Mouse (Mus musculus): ENCODE results near the gene Wwox. TPM values are rescaled to one million over a fixed set of nuclear protein-coding genes. Genes with fewer than 3 reads are reported as not detected.

The Wwox gene
- polyA plus RNA-seq, 1 experiment from 2014 or later, result 20.0 TPM

DNA sequence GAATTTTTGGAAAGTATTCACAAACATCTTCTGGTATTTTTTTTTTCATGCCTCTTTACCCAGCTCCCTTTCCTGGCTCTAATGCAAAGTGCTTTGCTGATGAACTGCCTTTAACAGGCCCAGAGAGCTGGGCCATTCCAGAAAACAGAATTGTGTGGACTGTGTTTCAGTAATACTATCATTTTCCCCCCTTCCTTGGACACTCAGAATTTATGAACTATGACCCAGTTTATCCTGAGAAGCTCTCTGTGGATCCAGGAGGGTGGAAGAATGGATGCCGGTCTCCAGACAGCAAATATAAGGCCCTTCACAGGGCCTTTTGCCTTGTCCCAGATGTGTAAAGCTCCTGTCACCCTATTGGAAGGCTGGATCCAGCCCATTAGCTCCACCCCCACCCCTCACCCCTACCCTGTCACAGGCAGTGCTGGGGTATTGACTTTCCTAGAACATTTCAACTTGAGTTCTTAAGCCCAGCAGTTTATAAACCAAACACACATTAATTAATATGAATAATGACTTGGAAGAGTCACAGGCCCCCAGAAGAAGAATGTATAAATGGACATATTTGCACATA lies 332.9 kb downstream of the Wwox start:
- Histone ChIP-seq H3K27me3 (no peaks in the 10 kb centered on the region), H3K4me3 (no peak overlapping the region), H3K4me2 (no peak overlapping the region), H3K9ac (no peak overlapping the region), H3K4me1 (peaks cover 42% of the 10 kb centered on the region), H3K9me3 (no peaks in the 10 kb centered on the region), H3K36me3 (no peaks in the 10 kb centered on the region), H3K27ac (peak overlapping the region; percentile 93)
- peak; percentile 54 for ATAC-seq (ENCODE audit: borderline replicate concordance, extremely low read depth, low FRiP score, low TSS enrichment)
- WGBS, result 36% methylated on average over 1 of the region's 1 CpGs

DNA sequence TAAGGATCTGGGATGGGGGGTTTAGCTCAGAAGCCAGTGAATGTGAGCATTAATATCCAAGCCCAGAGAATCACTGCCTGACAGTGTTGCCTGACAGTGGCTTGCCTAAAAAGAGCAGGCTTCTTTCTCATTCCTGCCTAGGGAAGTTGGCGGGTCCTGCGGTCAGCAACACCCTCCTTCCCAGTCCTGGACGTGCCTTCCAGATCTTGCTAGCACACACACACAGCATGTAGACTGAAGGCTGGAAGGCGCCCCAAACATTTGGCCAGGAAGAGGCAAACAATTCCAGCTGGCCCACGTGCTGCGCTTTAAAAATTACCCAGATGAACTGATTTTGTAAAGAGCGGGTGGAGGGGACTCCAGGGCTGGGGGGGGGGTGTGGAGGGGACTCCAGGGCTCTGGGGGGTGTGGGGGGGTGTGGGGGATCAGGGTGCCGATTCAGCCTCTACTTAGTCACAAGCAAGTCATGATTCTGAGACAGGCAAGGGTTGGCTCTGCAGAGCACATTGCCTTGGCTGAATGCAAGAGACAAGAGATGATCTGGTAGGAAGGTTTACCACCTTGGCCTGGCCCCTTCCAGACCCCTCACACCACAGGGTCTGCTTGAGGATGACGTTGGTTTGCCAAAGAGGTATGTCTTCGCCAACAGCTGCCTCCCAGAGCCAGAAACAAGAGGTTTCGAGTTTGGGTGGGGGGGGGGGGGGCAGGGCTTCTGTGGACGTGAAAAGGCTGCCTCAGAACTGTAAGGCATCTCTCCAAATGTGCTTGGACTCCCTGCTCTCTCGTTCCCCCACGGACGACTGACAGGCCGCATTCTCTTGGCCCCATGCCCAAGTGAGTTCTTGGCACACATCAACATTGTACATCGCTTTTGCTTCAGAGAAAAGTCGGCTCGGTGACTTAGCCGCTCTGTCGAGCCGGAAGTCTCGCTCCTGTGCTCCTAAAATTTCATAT lies 334.3 kb downstream of the Wwox start:
- peaks cover 53% of the 10 kb centered on the region for H3K4me1 ChIP-seq
- no peak overlapping the region for H3K4me3 ChIP-seq
- H3K27me3 ChIP-seq, result no peaks in the 10 kb centered on the region
- H3K36me3 ChIP-seq, result no peaks in the 10 kb centered on the region
- H3K9me3 ChIP-seq, result no peaks in the 10 kb centered on the region
- H3K4me2 ChIP-seq, result peak overlapping the region; percentile 23
- 18% methylated on average over 23 of the region's 23 CpGs for WGBS
- no peak overlapping the region for H3K9ac ChIP-seq
- peak overlapping the region; percentile 93 for H3K27ac ChIP-seq
- peak; percentile 84 for ATAC-seq (ENCODE audit: borderline replicate concordance, extremely low read depth, low FRiP score, low TSS enrichment)

DNA sequence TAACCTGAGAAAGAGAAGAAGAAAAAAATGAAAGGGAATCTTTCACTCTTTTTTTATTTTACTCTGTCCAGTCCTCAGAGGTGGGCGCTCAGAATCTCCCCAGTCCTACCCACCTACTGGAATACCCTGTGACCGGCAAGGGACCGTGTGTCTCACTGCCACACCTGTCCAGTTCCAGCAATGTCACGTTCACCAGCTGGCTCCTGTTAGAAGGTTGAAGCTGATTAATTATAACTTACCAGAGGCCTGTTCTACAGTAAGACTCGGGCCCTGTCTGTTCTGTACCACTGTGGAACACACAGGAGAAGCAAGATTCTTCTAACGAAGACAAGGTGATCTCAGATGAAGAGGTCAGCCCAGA lies 334.9 kb downstream of the Wwox start:
- no peaks in the 10 kb centered on the region for H3K27me3 ChIP-seq
- H3K27ac ChIP-seq, result peak overlapping the region; percentile 93
- no peaks in the 10 kb centered on the region for H3K9me3 ChIP-seq
- H3K36me3 ChIP-seq, result no peaks in the 10 kb centered on the region
- no peak overlapping the region for H3K9ac ChIP-seq
- H3K4me1 ChIP-seq, result peaks cover 53% of the 10 kb centered on the region
- ATAC-seq (ENCODE audit: borderline replicate concordance, extremely low read depth, low FRiP score, low TSS enrichment), result peak; percentile 7; the same call in 1 of the 2 replicates
- H3K4me3 ChIP-seq, result no peak overlapping the region
- 56% methylated on average over 6 of the region's 6 CpGs for WGBS
- peak overlapping the region; percentile 23 for H3K4me2 ChIP-seq

DNA sequence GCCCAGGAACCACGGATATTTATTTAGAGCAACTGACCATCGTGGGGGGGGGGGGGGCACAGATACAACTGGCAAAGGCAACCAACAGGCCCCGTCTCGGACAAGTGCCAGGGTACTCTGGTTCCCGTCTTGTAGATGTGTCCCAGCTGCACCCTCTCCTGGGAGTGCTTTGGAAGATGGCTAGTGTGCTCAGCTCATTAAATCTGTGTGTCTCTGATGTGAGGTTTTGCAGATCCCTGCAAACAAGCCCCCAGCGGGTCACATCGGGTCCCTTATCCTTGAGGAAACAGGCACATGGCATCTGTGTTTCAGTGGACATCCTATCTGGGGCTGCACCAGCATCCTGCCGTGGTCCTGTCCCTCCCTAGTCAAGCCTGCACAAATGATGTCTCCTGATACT lies 336.1 kb downstream of the Wwox start:
- Histone ChIP-seq H3K27ac (no peak overlapping the region), H3K4me3 (no peak overlapping the region), H3K4me2 (no peak overlapping the region), H3K27me3 (no peaks in the 10 kb centered on the region), H3K9ac (no peak overlapping the region), H3K4me1 (peaks cover 53% of the 10 kb centered on the region), H3K36me3 (no peaks in the 10 kb centered on the region), H3K9me3 (no peaks in the 10 kb centered on the region)
- no peak for ATAC-seq (ENCODE audit: borderline replicate concordance, extremely low read depth, low FRiP score, low TSS enrichment)
- WGBS, result 74% methylated on average over 8 of the region's 8 CpGs

DNA sequence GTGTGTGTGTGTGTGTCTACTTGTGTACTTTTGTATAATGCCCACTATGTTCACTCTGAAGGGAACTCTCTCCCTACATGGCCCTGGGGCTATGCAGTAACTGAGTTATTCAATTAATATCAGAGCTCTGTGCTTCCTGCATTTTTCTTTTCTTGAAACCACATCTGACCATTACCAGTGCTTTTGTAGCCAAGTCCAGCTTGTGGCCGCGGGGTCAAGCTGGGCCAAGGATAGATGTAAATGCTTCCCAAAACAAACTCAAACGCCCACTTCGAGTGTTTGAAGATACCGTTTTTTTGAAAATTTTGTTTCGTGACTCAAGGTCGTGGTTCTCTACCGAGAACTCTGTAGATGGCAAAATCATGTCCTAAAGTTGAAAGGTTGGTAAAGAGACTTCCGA lies 337.2 kb downstream of the Wwox start:
- WGBS, result 81% methylated on average over 9 of the region's 9 CpGs
- no peaks in the 10 kb centered on the region for H3K9me3 ChIP-seq
- no peaks in the 10 kb centered on the region for H3K27me3 ChIP-seq
- no peak overlapping the region for H3K4me2 ChIP-seq
- no peak overlapping the region for H3K9ac ChIP-seq
- H3K27ac ChIP-seq, result no peak overlapping the region
- H3K4me3 ChIP-seq, result no peak overlapping the region
- H3K4me1 ChIP-seq, result peaks cover 48% of the 10 kb centered on the region
- H3K36me3 ChIP-seq, result no peaks in the 10 kb centered on the region
- ATAC-seq (ENCODE audit: borderline replicate concordance, extremely low read depth, low FRiP score, low TSS enrichment), result no peak

DNA sequence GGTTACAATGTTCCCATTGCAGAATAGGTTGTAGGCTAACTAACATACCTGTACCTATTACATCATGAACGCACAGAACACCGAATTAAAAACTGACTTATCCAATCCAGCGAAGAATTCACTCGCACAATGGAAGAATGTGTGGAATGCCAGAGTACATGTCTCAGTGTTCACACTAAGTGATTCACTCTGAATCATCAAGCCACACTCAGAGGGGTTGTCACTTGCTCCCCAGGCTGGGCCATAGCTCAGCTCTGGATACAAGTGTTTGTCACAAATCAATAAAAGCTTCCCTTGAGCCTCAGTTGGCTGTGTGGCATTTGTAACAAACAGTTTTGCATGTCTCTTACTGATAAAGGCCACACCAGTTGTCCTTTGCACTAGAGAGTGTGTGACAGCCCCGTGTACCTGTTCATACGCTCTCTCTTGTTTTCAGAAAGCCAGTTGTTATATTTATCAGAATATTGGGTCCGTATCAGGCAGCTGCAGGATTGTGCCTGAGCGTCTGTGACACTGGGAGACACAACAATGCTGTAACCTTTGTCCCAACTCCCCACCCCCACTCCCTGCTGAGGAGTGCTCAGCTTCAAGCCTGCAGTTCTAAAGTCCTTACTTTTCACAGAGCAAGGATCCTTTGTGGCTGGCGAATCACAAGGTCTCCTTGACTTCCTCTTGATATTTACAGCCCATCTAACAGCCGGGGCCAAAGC lies 338.0 kb downstream of the Wwox start:
- 49% methylated on average over 10 of the region's 10 CpGs for WGBS
- H3K4me2 ChIP-seq, result no peak overlapping the region
- H3K4me1 ChIP-seq, result peaks cover 44% of the 10 kb centered on the region
- H3K4me3 ChIP-seq, result no peak overlapping the region
- no peak for ATAC-seq (ENCODE audit: borderline replicate concordance, extremely low read depth, low FRiP score, low TSS enrichment)
- no peaks in the 10 kb centered on the region for H3K27me3 ChIP-seq
- H3K9me3 ChIP-seq, result no peaks in the 10 kb centered on the region
- no peak overlapping the region for H3K27ac ChIP-seq
- H3K36me3 ChIP-seq, result no peaks in the 10 kb centered on the region
- no peak overlapping the region for H3K9ac ChIP-seq

DNA sequence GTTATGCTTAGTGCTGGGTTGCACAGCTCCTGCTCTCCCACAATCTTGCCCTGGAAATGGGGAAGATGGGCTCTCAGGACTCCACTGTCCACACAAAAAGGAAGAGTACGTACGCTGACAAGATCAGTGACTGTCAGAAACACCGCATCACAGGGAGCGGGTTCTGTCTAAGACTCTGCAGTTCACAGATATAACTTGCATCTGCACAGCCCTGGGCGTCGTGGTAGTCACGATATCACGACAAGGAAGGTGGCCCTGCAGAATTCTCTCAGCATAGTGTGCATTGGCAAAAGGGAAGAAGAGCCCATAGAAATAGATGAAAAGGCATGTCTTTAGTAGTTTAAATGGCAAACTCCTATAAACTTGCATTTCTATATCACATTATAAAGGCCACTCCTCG lies 339.5 kb downstream of the Wwox start:
- Histone ChIP-seq H3K4me1 (peaks cover 31% of the 10 kb centered on the region), H3K27ac (no peak overlapping the region), H3K4me2 (no peak overlapping the region), H3K4me3 (no peak overlapping the region), H3K36me3 (no peaks in the 10 kb centered on the region), H3K9ac (no peak overlapping the region), H3K27me3 (no peaks in the 10 kb centered on the region), H3K9me3 (no peaks in the 10 kb centered on the region)
- ATAC-seq (ENCODE audit: borderline replicate concordance, extremely low read depth, low FRiP score, low TSS enrichment), result no peak
- WGBS, result 75% methylated on average over 9 of the region's 9 CpGs

DNA sequence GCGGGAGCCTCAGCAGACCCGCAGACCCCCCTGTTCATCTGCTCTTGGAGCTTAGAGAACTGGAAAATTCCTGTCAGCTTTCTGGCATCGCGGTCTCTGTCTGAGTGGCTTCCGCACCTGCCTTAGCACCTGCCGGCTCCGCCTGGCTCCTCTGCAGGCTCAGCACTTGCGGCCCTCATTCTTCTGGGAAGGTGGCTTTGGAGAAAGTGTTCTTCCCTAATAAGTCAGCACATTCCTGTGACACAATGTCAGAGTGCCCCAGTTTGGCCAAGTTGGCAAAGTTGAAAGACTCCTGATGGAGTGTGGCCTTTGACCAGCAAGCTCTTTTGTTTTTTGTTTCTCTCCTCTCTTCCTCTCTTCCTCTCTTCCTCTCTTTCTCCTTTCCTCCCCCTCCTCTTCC lies 343.9 kb downstream of the Wwox start:
- no peaks in the 10 kb centered on the region for H3K36me3 ChIP-seq
- H3K4me3 ChIP-seq, result no peak overlapping the region
- ATAC-seq (ENCODE audit: borderline replicate concordance, extremely low read depth, low FRiP score, low TSS enrichment), result no peak
- no peak overlapping the region for H3K4me2 ChIP-seq
- no peak overlapping the region for H3K27ac ChIP-seq
- 64% methylated on average over 8 of the region's 8 CpGs for WGBS
- peaks cover 8% of the 10 kb centered on the region; the same call in 1 of the 2 replicates for H3K4me1 ChIP-seq
- no peaks in the 10 kb centered on the region for H3K9me3 ChIP-seq
- H3K9ac ChIP-seq, result no peak overlapping the region
- H3K27me3 ChIP-seq, result no peaks in the 10 kb centered on the region

DNA sequence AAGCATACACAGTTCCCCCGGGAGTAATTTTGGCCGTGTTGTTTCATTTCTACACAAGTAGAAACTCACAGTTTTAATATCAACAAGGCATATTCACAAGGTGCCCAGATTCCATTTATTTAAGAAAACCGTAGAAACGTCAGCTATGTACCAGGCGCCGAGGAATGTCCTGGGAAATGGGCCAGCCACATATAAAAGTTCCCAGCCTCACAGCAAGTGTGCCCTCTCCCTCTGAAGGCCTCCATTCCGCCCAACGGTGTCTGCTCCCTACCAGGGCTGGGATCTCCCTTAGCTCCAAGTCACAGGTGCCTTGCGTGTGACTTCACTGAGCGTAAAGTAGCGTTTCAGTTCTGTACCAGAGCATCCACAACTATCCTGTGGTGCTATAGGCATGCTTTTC lies 346.4 kb downstream of the Wwox start:
- H3K4me3 ChIP-seq, result no peak overlapping the region
- H3K9me3 ChIP-seq, result no peaks in the 10 kb centered on the region
- 0 out of 2 replicates have a peak, but pooled peaks cover 4% of the 10 kb centered on the region for H3K4me1 ChIP-seq
- no peaks in the 10 kb centered on the region for H3K27me3 ChIP-seq
- ATAC-seq (ENCODE audit: borderline replicate concordance, extremely low read depth, low FRiP score, low TSS enrichment), result no peak
- H3K4me2 ChIP-seq, result no peak overlapping the region
- H3K36me3 ChIP-seq, result no peaks in the 10 kb centered on the region
- WGBS, result 72% methylated on average over 11 of the region's 11 CpGs
- no peak overlapping the region for H3K27ac ChIP-seq
- no peak overlapping the region for H3K9ac ChIP-seq

DNA sequence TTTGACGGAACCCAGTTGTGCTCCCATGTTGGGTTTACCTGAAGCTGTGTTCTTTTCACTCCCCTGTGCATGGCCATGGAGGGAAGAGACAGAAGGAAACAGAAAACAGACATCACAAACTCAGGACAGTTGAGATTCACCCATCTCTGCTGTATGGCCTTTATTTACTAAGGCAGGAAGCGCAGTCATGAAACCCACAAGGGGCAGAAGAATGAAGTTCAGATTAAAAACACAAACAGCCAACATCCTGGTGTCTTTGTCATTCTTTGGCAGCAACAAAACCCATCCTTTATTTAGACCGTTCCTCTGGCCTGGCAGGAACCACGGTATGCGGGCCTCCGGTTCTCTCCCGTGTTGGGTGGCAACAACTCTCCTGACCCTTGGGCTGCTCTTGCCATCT lies 350.2 kb downstream of the Wwox start:
- Histone ChIP-seq H3K9me3 (no peaks in the 10 kb centered on the region), H3K36me3 (no peaks in the 10 kb centered on the region), H3K27me3 (no peaks in the 10 kb centered on the region), H3K4me2 (no peak overlapping the region), H3K9ac (no peak overlapping the region), H3K4me3 (no peak overlapping the region), H3K4me1 (0 out of 2 replicates have a peak, but pooled peaks cover 4% of the 10 kb centered on the region), H3K27ac (no peak overlapping the region)
- no peak for ATAC-seq (ENCODE audit: borderline replicate concordance, extremely low read depth, low FRiP score, low TSS enrichment)
- 69% methylated on average over 7 of the region's 7 CpGs for WGBS

DNA sequence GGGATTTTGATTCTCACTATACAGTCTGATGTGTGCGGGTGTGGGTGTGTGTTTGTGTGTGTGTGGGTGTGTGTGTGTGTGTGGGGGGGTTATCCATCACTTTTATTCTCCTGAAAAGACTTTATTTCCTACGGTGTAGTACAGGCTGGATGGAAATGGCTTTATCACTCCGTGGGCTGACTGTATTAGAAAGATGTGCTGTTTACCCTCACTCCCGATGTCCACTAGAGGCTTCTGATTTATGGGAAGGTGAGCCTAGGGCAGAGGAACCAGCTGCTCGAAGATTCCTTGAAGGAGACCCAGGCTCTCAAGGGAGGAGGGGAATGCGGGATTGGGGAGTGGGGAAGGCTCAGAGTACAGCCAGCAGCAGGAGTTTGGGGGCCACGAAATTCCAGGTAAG lies 351.3 kb downstream of the Wwox start:
- H3K4me1 ChIP-seq, result no peaks in the 10 kb centered on the region
- no peak overlapping the region for H3K4me2 ChIP-seq
- no peak overlapping the region for H3K9ac ChIP-seq
- H3K36me3 ChIP-seq, result no peaks in the 10 kb centered on the region
- no peaks in the 10 kb centered on the region for H3K27me3 ChIP-seq
- no peaks in the 10 kb centered on the region for H3K9me3 ChIP-seq
- no peak overlapping the region for H3K4me3 ChIP-seq
- no peak for ATAC-seq (ENCODE audit: borderline replicate concordance, extremely low read depth, low FRiP score, low TSS enrichment)
- 60% methylated on average over 7 of the region's 7 CpGs for WGBS
- H3K27ac ChIP-seq, result no peak overlapping the region

DNA sequence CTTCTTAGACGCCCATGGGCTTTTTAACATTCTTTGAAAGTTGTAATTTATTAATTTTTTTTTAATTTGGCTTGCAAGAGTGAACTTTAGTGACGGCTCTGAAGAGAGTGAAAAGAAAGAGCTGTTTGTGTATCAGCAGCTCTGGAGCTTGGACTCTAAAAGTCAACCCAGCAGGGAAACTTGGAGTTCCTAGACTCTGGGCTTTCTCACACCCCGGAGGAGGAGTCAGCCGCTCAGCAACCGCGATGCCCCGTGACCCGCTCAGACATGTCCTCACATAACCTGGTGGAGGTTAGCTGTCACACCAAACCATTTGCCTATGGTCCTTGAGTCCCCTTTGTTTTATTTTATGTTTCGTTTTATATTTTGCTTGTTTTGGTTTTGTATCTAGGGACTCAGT lies 354.2 kb downstream of the Wwox start:
- Histone ChIP-seq H3K27me3 (no peaks in the 10 kb centered on the region), H3K9ac (no peak overlapping the region), H3K4me3 (no peak overlapping the region), H3K36me3 (no peaks in the 10 kb centered on the region), H3K27ac (no peak overlapping the region), H3K4me2 (no peak overlapping the region), H3K4me1 (no peaks in the 10 kb centered on the region), H3K9me3 (no peaks in the 10 kb centered on the region)
- no peak for ATAC-seq (ENCODE audit: borderline replicate concordance, extremely low read depth, low FRiP score, low TSS enrichment)
- WGBS, result 84% methylated on average over 9 of the region's 9 CpGs
